ENCODE assay signal across 8 mouse cellular contexts in genomic region chrX:153831951-153832561, GRCm38 (mm10). TPM values are rescaled to one million over a fixed set of nuclear protein-coding genes. Genes with fewer than 3 reads are reported as not detected.
DNase-seq lines count a peak whose midpoint lies in the region; ATAC-seq and TF ChIP-seq lines count a peak whose summit lies in the region.

TSS of gene Spin2c (plus strand) at chrX:153832225.

- H3K4me2 ChIP-seq in embryonic facial prominence, embryonic 15.5 days (replicated peaks): peak within 1 kb of the TSS; percentile 51
- peak within 1 kb of the TSS; percentile 77 for H3K4me2 ChIP-seq in heart, embryonic 16.5 days (ENCODE audit: low read depth, low read length)

- no peaks in the 10 kb centered on the region for H3K9me3 ChIP-seq in embryonic facial prominence, embryonic 15.5 days (replicated peaks)
- no peaks in the 10 kb centered on the region for H3K9me3 ChIP-seq in heart, embryonic 16.5 days (replicated peaks; ENCODE audit: control insufficient read depth, low read length)

- WGBS in embryonic facial prominence, embryonic 15.5 days: 23% methylated on average over 23 of the region's 23 CpGs
- WGBS in heart, embryonic 16.5 days: 11% methylated on average over 22 of the region's 23 CpGs
- WGBS in liver, adult 2 months: 2% methylated on average over 23 of the region's 23 CpGs

- H3K27me3 ChIP-seq in embryonic facial prominence, embryonic 15.5 days: no peaks in the 10 kb centered on the region
- no peaks in the 10 kb centered on the region for H3K27me3 ChIP-seq in heart, embryonic 16.5 days (ENCODE audit: control insufficient read depth, insufficient read depth, low read length)
- H3K27me3 ChIP-seq in liver, adult 2 months (ENCODE audit: control insufficient read depth, insufficient read depth, low read length): no peaks in the 10 kb centered on the region

- TF ChIP-seq CTCF in liver, adult 2 months (IDR thresholded peaks at IDR 0.05; ENCODE audit: low read depth, low read length): no peak

- H3K36me3 ChIP-seq in embryonic facial prominence, embryonic 15.5 days: no peaks in the 10 kb centered on the region
- H3K36me3 ChIP-seq in heart, embryonic 16.5 days (ENCODE audit: control insufficient read depth, insufficient read depth): no peaks in the 10 kb centered on the region
- H3K36me3 ChIP-seq in liver, adult 2 months (ENCODE audit: control insufficient read depth, insufficient read depth, low read length): no peaks in the 10 kb centered on the region

- H3K9ac ChIP-seq in embryonic facial prominence, embryonic 15.5 days: peak within 1 kb of the TSS; percentile 24
- H3K9ac ChIP-seq in heart, embryonic 16.5 days (ENCODE audit: low read length): peak within 1 kb of the TSS; percentile 57
- H3K9ac ChIP-seq in liver, adult 2 months (ENCODE audit: low read depth, low read length): peak within 1 kb of the TSS; percentile 40

- H3K4me3 ChIP-seq in embryonic facial prominence, embryonic 15.5 days (replicated peaks): peak within 1 kb of the TSS; percentile 56
- H3K4me3 ChIP-seq in heart, embryonic 16.5 days (ENCODE audit: low read length): peak within 1 kb of the TSS; percentile 62
- H3K4me3 ChIP-seq in liver, adult 2 months (ENCODE audit: insufficient read depth, low read depth, low read length): peak within 1 kb of the TSS; percentile 65

- TF ChIP-seq POLR2A in liver, adult 2 months (IDR thresholded peaks at IDR 0.05; ENCODE audit: extremely low read depth, insufficient read depth, low read length): no peak

- H3K4me1 ChIP-seq in embryonic facial prominence, embryonic 15.5 days: no peaks in the 10 kb centered on the region
- no peaks in the 10 kb centered on the region for H3K4me1 ChIP-seq in heart, embryonic 16.5 days (ENCODE audit: control insufficient read depth, insufficient read depth, low read length)
- no peaks in the 10 kb centered on the region; the same call in 1 of the 2 replicates for H3K4me1 ChIP-seq in liver, adult 2 months (ENCODE audit: control insufficient read depth, insufficient read depth, low read length)

- peak; percentile 9 to 12 for DNase-seq in B cell, adult 2 months
- peak; percentile 23 to 41 for DNase-seq in adrenal gland, postnatal 36 days
- DNase-seq in kidney, postnatal 14 days: peak; percentile 30
- peak; percentile 13 for DNase-seq in liver, adult 2 months (ENCODE audit: extremely low read depth, low read depth, low spot score)
- DNase-seq in naive thymus-derived CD4-positive, alpha-beta T cell, adult 2 months (ENCODE audit: low read depth): peak; percentile 50
- DNase-seq in testis, postnatal 10 days (ENCODE audit: low spot score): peak; percentile 59

- H3K79me2 ChIP-seq in liver, adult 2 months (ENCODE audit: control insufficient read depth, insufficient read depth, low read length): no peaks in the 10 kb centered on the region

- peak; percentile 89 for ATAC-seq in embryonic facial prominence, embryonic 15.5 days (ENCODE audit: insufficient number of reproducible peaks, low FRiP score, low TSS enrichment, low read depth)
- ATAC-seq in heart, embryonic 16.5 days (replicated peaks; ENCODE audit: extremely low read depth, insufficient read depth, low FRiP score): peak; percentile 72

- peak within 1 kb of the TSS; percentile 85 for H3K27ac ChIP-seq in embryonic facial prominence, embryonic 15.5 days (replicated peaks)
- H3K27ac ChIP-seq in heart, embryonic 16.5 days (ENCODE audit: low read length): no peak within 1 kb of the TSS
- H3K27ac ChIP-seq in liver, adult 2 months (replicated peaks; ENCODE audit: insufficient read depth, low read depth, low read length): no peak within 1 kb of the TSS

RNA-seq across cellular contexts. Expression of gene Spin2c, which starts in this region (rescaled TPM):
- under 1 TPM; 0.26 to 0.59 TPM for total RNA-seq in adrenal gland, postnatal 36 days (2021)
- 20.5 and 21.8 TPM in 2 replicates for polyA plus RNA-seq in embryonic facial prominence, embryonic 15.5 days (2015; fragmentation: Nextera tagmentation; extraction: Ambion mirVana)
- polyA plus RNA-seq in heart, embryonic 16.5 days (2015; fragmentation: Nextera tagmentation; extraction: Ambion mirVana): 4.3 and 4.7 TPM in 2 replicates
- 0.83 and 1.5 TPM in 2 replicates for total RNA-seq in liver, adult 2 months (2014; rRNA removed)
- polyA plus RNA-seq in liver, adult 2 months (2012; rRNA removed): 0.35 and 0.55 TPM in 2 replicates

Comparison
In these comparisons a context has a peak if more than half of its experiments do, and no peak if none do; other contexts are left out.
1. Peak in DNase-seq in adrenal gland, postnatal 36 days; RNA of the gene not detected or under 1 TPM.